Mouse (Mus musculus): ENCODE measurements at regions not wholly inside any gene's neighbourhood (a gene's known extent, or its start where the extent isn't known, plus 50 kb on each side); places are given as distances from the start of the nearest gene placed in this dataset.

DNA sequence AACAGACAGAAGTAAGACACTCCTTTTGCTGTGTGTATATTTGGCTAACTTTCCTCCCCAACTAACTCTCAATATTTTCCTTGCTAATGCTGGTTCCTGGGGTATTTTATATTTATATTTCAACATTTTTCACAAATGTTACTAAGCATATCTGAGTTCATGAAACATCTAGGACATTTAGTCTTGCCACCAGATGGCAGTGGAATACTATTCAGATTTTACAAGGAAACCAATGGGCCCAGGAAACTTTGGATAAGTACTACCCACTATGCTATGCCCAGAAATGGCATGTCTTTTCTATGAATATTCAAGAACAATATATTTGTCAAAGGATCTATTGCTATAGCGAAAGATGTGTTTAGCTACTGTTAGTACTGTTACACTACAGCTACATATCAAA, 251.1 kb downstream of the Car8 start:
- no peak overlapping the region for H3K4me3 ChIP-seq (ENCODE audit: low read depth, low read length)
- no peaks in the 10 kb centered on the region for H3K36me3 ChIP-seq (ENCODE audit: insufficient read depth, low read length)
- no peaks in the 10 kb centered on the region for H3K4me1 ChIP-seq (ENCODE audit: insufficient read depth, low read length)
- no peak overlapping the region for H3K27ac ChIP-seq (ENCODE audit: low read depth, low read length)
- ATAC-seq (ENCODE audit: low FRiP score) (no peak), DNase-seq (ENCODE audit: low spot score) (peak; percentile 40)
- no peak overlapping the region for H3K4me2 ChIP-seq (ENCODE audit: low read depth, low read length, poor library complexity, severe bottlenecking)
- no peaks in the 10 kb centered on the region for H3K9me3 ChIP-seq (ENCODE audit: low read length)
- no peaks in the 10 kb centered on the region for H3K27me3 ChIP-seq (ENCODE audit: insufficient read depth, low read length)
- no peak overlapping the region for H3K9ac ChIP-seq (replicated peaks; ENCODE audit: low read length, poor library complexity, severe bottlenecking)
- TF ChIP-seq CTCF (IDR thresholded peaks at IDR 0.05) = peak; percentile 67
- 84% methylated on average over 1 of the region's 1 CpGs for WGBS

DNA sequence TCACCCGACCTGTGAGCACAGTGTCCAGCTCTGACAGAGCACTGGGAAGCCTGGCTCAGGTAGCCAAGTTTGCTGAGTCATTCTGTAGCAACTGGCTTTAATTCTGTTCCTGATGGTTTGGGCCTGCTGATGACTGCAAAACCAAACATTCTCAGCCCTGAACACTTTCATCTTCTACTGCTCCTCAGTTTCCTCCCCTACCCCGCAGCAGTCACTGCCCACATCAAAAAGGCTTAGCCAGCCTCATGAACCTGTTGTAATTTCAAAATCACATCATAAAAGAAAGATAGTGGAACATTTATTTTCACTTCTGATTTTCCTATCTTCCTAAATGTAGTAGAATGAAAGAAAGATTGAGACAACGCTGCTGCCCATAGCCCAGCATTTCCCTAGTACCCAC, 251.5 kb downstream of the Car8 start:
- H3K4me3 ChIP-seq (ENCODE audit: low read depth, low read length) = no peak overlapping the region
- no peak overlapping the region for H3K4me2 ChIP-seq (ENCODE audit: low read depth, low read length, poor library complexity, severe bottlenecking)
- WGBS = 78% methylated on average over 3 of the region's 3 CpGs
- no peak for TF ChIP-seq CTCF (IDR thresholded peaks at IDR 0.05)
- H3K9me3 ChIP-seq (ENCODE audit: low read length) = no peaks in the 10 kb centered on the region
- H3K36me3 ChIP-seq (ENCODE audit: insufficient read depth, low read length) = no peaks in the 10 kb centered on the region
- no peak overlapping the region for H3K9ac ChIP-seq (replicated peaks; ENCODE audit: low read length, poor library complexity, severe bottlenecking)
- H3K4me1 ChIP-seq (ENCODE audit: insufficient read depth, low read length) = no peaks in the 10 kb centered on the region
- no peak for ATAC-seq (ENCODE audit: low FRiP score)
- DNase-seq (ENCODE audit: low spot score) = no peak
- H3K27ac ChIP-seq (ENCODE audit: low read depth, low read length) = no peak overlapping the region
- no peaks in the 10 kb centered on the region for H3K27me3 ChIP-seq (ENCODE audit: insufficient read depth, low read length)

DNA sequence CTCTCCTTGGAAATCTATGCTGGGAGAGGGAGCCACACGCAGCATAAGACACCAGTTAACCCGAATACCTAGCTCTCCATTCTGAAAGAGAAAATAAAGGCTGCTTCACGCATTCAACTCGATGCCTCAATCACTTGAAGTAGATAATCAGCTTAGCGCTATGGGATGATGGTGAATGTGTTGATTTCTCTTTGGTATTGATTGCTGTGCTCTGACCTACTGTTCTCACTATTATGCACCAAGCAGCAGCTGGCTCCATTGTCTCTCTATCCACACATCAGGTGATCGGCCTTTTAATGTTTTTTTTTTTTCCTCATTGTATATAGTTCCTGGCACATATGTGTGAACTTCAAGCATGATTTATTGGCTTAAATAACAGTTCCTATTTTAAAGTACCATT, 254.0 kb downstream of the Car8 start:
- Histone ChIP-seq H3K4me1 (ENCODE audit: insufficient read depth, low read length) (no peaks in the 10 kb centered on the region), H3K4me3 (ENCODE audit: low read depth, low read length) (no peak overlapping the region), H3K9ac (replicated peaks; ENCODE audit: low read length, poor library complexity, severe bottlenecking) (no peak overlapping the region), H3K36me3 (ENCODE audit: insufficient read depth, low read length) (no peaks in the 10 kb centered on the region), H3K4me2 (ENCODE audit: low read depth, low read length, poor library complexity, severe bottlenecking) (no peak overlapping the region), H3K27ac (ENCODE audit: low read depth, low read length) (no peak overlapping the region), H3K27me3 (ENCODE audit: insufficient read depth, low read length) (no peaks in the 10 kb centered on the region), H3K9me3 (ENCODE audit: low read length) (no peaks in the 10 kb centered on the region)
- TF ChIP-seq CTCF (IDR thresholded peaks at IDR 0.05) = no peak
- 38% methylated on average over 6 of the region's 6 CpGs for WGBS
- ATAC-seq (ENCODE audit: low FRiP score) = no peak
- no peak for DNase-seq (ENCODE audit: low spot score)

- Histone ChIP-seq H3K27ac (ENCODE audit: low read depth, low read length) (no peak overlapping the region), H3K4me2 (ENCODE audit: low read depth, low read length, poor library complexity, severe bottlenecking) (no peak overlapping the region), H3K9ac (replicated peaks; ENCODE audit: low read length, poor library complexity, severe bottlenecking) (no peak overlapping the region), H3K9me3 (ENCODE audit: low read length) (no peaks in the 10 kb centered on the region), H3K4me3 (ENCODE audit: low read depth, low read length) (no peak overlapping the region), H3K36me3 (ENCODE audit: insufficient read depth, low read length) (no peaks in the 10 kb centered on the region), H3K27me3 (ENCODE audit: insufficient read depth, low read length) (no peaks in the 10 kb centered on the region), H3K4me1 (ENCODE audit: insufficient read depth, low read length) (no peaks in the 10 kb centered on the region)
- peak; percentile 37 for DNase-seq (ENCODE audit: low spot score)
- 0 out of 2 replicates have a peak, but pooled peaks have one; percentile 49 for ATAC-seq (ENCODE audit: low FRiP score)
- WGBS = 60% methylated on average over 12 of the region's 12 CpGs
- TF ChIP-seq CTCF (IDR thresholded peaks at IDR 0.05) = no peak
Observed at GRCm38 (mm10) chr4:7979772-7980351, 259.0 kb downstream of the Car8 start.

- H3K36me3 ChIP-seq (ENCODE audit: insufficient read depth, low read length) = no peaks in the 10 kb centered on the region
- H3K4me3 ChIP-seq (ENCODE audit: low read depth, low read length) = no peak overlapping the region
- H3K4me1 ChIP-seq (ENCODE audit: insufficient read depth, low read length) = no peaks in the 10 kb centered on the region
- H3K27ac ChIP-seq (ENCODE audit: low read depth, low read length) = no peak overlapping the region
- WGBS = 70% methylated on average over 5 of the region's 5 CpGs
- H3K27me3 ChIP-seq (ENCODE audit: insufficient read depth, low read length) = no peaks in the 10 kb centered on the region
- H3K9ac ChIP-seq (replicated peaks; ENCODE audit: low read length, poor library complexity, severe bottlenecking) = no peak overlapping the region
- no peaks in the 10 kb centered on the region for H3K9me3 ChIP-seq (ENCODE audit: low read length)
- TF ChIP-seq CTCF (IDR thresholded peaks at IDR 0.05) = no peak
- no peak overlapping the region for H3K4me2 ChIP-seq (ENCODE audit: low read depth, low read length, poor library complexity, severe bottlenecking)
- DNase-seq (ENCODE audit: low spot score) = no peak
- no peak for ATAC-seq (ENCODE audit: low FRiP score)
Observed at GRCm38 (mm10) chr4:7977661-7978444, 261.0 kb downstream of the Car8 start.

GRCm38 (mm10) chr4:7970272-7970671, 268.6 kb downstream of the Car8 start:
- Histone ChIP-seq H3K27ac (ENCODE audit: low read depth, low read length) (no peak overlapping the region), H3K4me1 (ENCODE audit: insufficient read depth, low read length) (no peaks in the 10 kb centered on the region), H3K27me3 (ENCODE audit: insufficient read depth, low read length) (no peaks in the 10 kb centered on the region), H3K4me3 (ENCODE audit: low read depth, low read length) (no peak overlapping the region), H3K4me2 (ENCODE audit: low read depth, low read length, poor library complexity, severe bottlenecking) (no peak overlapping the region), H3K9ac (replicated peaks; ENCODE audit: low read length, poor library complexity, severe bottlenecking) (no peak overlapping the region), H3K9me3 (ENCODE audit: low read length) (no peaks in the 10 kb centered on the region), H3K36me3 (ENCODE audit: insufficient read depth, low read length) (no peaks in the 10 kb centered on the region)
- ATAC-seq (ENCODE audit: low FRiP score) = no peak
- TF ChIP-seq CTCF (IDR thresholded peaks at IDR 0.05) = no peak
- DNase-seq (ENCODE audit: low spot score) = peak; percentile 44
- WGBS = 66% methylated on average over 6 of the region's 6 CpGs
